Mouse (Mus musculus): ENCODE data around the gene Gm20894.
"Not testable (repeated sequence)": the region's sequence is repeated elsewhere in the genome, so short reads cannot be mapped to it uniquely, and the experiment has no call there.

The Gm20894 gene

GRCm38 (mm10) chrY:28271412-28271811 is at the start of gene Gm20894:
Gene Gm20894, minus strand, starts transcription at chrY:28271512.
- DNase-seq (ENCODE audit: low spot score in 2 of 2), result not testable (repeated sequence)

All from spleen, postnatal 14 days (tissue).